Mouse (Mus musculus): ENCODE measurements around the gene Cyp46a1.

DNA sequence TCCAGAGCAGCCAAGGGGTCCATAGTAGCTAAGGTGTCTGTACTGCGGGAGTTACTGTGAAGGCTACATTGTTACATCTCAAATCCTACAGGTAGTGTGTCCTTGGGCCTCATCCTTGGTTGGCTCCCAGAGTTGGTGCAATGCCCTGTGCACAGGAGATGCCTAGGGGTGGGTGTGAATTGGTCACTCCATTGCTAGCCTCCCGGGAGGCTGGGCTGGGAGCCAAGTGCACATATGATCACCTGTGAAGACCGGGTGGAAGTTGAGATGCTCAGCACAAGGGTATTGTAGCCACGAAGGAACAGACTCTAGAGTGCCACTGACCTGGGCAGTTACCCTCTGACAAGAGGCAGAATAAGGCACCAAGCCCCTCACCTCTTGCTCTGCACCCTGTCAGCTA is 58.9 kb downstream of the Cyp46a1 start:
- no peak for TF ChIP-seq CTCF (IDR thresholded peaks at IDR 0.05; ENCODE audit: low read depth, low read length)
- no peak for TF ChIP-seq POLR2A (IDR thresholded peaks at IDR 0.05; ENCODE audit: extremely low read depth, insufficient read depth, low read length)

Data from liver, adult 2 months (tissue).